Comparison of ENCODE assay signal across 19 mouse cellular contexts in the genomic region with DNA sequence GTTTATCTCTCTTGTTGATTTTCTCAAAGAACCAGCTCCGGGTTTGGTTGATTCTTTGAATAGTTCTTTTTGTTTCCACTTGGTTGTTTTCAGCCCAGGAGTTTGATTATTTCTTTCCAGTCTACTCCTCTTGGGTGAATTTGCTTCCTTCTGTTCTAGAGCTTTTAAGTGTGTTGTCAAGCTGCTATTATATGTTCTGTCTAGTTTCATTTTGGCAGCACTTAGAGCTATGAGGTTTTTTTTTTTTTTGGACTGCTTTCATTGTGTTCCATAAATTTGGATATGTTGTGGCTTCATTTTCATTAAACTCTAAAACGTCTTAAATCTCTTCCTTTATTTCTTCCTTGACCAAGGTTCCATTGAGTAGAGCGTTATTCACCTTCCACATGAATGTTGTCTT.
DNase-seq lines count a peak whose midpoint lies in the region; TF ChIP-seq lines count a peak whose summit lies in the region.
"Had no signal": no experiment of that assay in that cellular context is flagged by ENCODE, and none has a peak within 500 bp of the region (broad histone marks: within the 10 kb centered on the region; RNA-seq: fewer than 3 reads in every experiment).

No protein-coding gene starts in this region.

- TF ChIP-seq RAD21 in MEL (IDR thresholded peaks at IDR 0.05; ENCODE audit: low read depth, low read length), result no peak

- in situ Hi-C loops in ES-E14 (cut with MboI; ENCODE audit: low sequenced_read_pairs in 2 of 2, unreplicated experiment in 2 of 2), result no loop called here

- H3K4me3 ChIP-seq in ES-E14 (ENCODE audit: insufficient read depth in 1 of 2, low read depth in 1 of 2, low read length in 2 of 2, poor library complexity in 1 of 2, severe bottlenecking in 1 of 2) (no peak overlapping the region), MEL (ENCODE audit: control insufficient read depth in 1 of 2, insufficient read depth in 1 of 2, low read depth in 2 of 2, low read length in 2 of 2) (no peak overlapping the region)

- no peaks in the 10 kb centered on the region for H3K36me3 ChIP-seq in ES-E14 (ENCODE audit: control insufficient read depth, insufficient read depth, low read length, poor library complexity, severe bottlenecking)
- H3K36me3 ChIP-seq in MEL (ENCODE audit: control insufficient read depth in 1 of 2, insufficient read depth in 2 of 2, low read length in 2 of 2), result no peaks in the 10 kb centered on the region
- H3K36me3 ChIP-seq: G1E had no signal

- no peak for TF ChIP-seq POLR2A in MEL (IDR thresholded peaks at IDR 0.05; ENCODE audit: control insufficient read depth in 1 of 2, insufficient read depth in 1 of 2, low read depth in 1 of 2, low read length in 2 of 2, poor library complexity in 1 of 2)

- no peaks in the 10 kb centered on the region for H3K27me3 ChIP-seq in MEL (ENCODE audit: control insufficient read depth in 1 of 2, insufficient read depth in 2 of 2, low read length in 2 of 2)
- H3K27me3 ChIP-seq: CH12.LX, Patski had no signal

- no peak for TF ChIP-seq EP300 in MEL (IDR thresholded peaks at IDR 0.05; ENCODE audit: low read depth in 1 of 2, low read length in 2 of 2)

- no peaks in the 10 kb centered on the region for H3K79me2 ChIP-seq in MEL (ENCODE audit: control insufficient read depth, insufficient read depth, low read length, poor library complexity)

- DNase-seq in ES-E14 (ENCODE audit: low read depth, low spot score) (no peak), MEL (ENCODE audit: low read depth, low spot score) (no peak)
- DNase-seq in lung, postnatal 25 days (ENCODE audit: low spot score), result no peak
- DNase-seq in heart, adult 9 months (ENCODE audit: low spot score in 2 of 2), result no peak
- DNase-seq: adrenal gland, adult 2 months; adrenal gland, adult 8-10 months; adrenal gland, postnatal 10 days; adrenal gland, postnatal 14 days; adrenal gland, postnatal 25 days; adrenal gland, postnatal 36 days; B cell, adult 2 months; cerebellum, adult 11 months; cerebellum, adult 11-12 months; cerebellum, adult 18-20 months; cerebellum, adult 2 months; cerebellum, adult 8-10 months had no signal

- H3K27ac ChIP-seq in ES-E14 (ENCODE audit: insufficient read depth, low read depth, low read length, poor library complexity, severe bottlenecking) (no peak overlapping the region), MEL (ENCODE audit: control insufficient read depth, low read depth, low read length) (no peak overlapping the region)

- H3K9me3 ChIP-seq in ES-E14 (ENCODE audit: control insufficient read depth, insufficient read depth, low read depth, low read length) (no peaks in the 10 kb centered on the region), MEL (replicated peaks; ENCODE audit: insufficient read depth, low read length) (no peaks in the 10 kb centered on the region)

- H3K4me1 ChIP-seq in ES-E14 (ENCODE audit: control insufficient read depth in 2 of 2, insufficient read depth in 2 of 2, low read length in 2 of 2, poor library complexity in 1 of 2) (no peaks in the 10 kb centered on the region), MEL (ENCODE audit: control insufficient read depth in 1 of 2, insufficient read depth in 2 of 2, low read length in 2 of 2) (no peaks in the 10 kb centered on the region)

- H3K9ac ChIP-seq in ES-E14 (ENCODE audit: insufficient read depth, low read depth, low read length, poor library complexity, severe bottlenecking) (no peak overlapping the region), MEL (ENCODE audit: control insufficient read depth, low read depth, low read length, poor library complexity, severe bottlenecking) (no peak overlapping the region)

- TF ChIP-seq CTCF in MEL (IDR thresholded peaks at IDR 0.05 in 2 of 3, conservative IDR thresholded peaks at IDR 0.05 in 1 of 3; ENCODE audit: control insufficient read depth in 1 of 3, insufficient read depth in 1 of 3, low read depth in 2 of 3, low read length in 3 of 3, poor library complexity in 1 of 3, severe bottlenecking in 1 of 3), result no peak

TF ChIP-seq in ES-E14, 5 proteins besides CTCF, POLR2A, EP300 and RAD21:
- TF ChIP-seq ZNF384 (IDR thresholded peaks at IDR 0.05; ENCODE audit: low read depth, low read length), result peak; percentile 56; the same call in 1 of the 2 replicates
- TF ChIP-seq HCFC1 (IDR thresholded peaks at IDR 0.05; ENCODE audit: borderline replicate concordance, insufficient read depth, low read length), result no peak
- TF ChIP-seq ZC3H11A (IDR thresholded peaks at IDR 0.05; ENCODE audit: borderline replicate concordance, low read depth, low read length), result no peak
- no peak for TF ChIP-seq MAFK (IDR thresholded peaks at IDR 0.05; ENCODE audit: insufficient read depth, low read depth, low read length)
- TF ChIP-seq CHD2 (IDR thresholded peaks at IDR 0.05; ENCODE audit: low read depth, low read length), result no peak
TF ChIP-seq in ES-E14: peak in this region for 1.

TF ChIP-seq in MEL, 35 proteins besides CTCF, POLR2A, EP300 and RAD21:
- no peak for TF ChIP-seq MXI1 (IDR thresholded peaks at IDR 0.05; ENCODE audit: low read depth, low read length)
- TF ChIP-seq ZNF384 (IDR thresholded peaks at IDR 0.05; ENCODE audit: low read depth, low read length), result peak; percentile 60
